Mouse (Mus musculus) megakaryocyte, embryonic 14.5 days (primary cell): Measurements from ENCODE around the gene Deup1. TPM values are rescaled to one million over a fixed set of nuclear protein-coding genes. Genes with fewer than 3 reads are reported as not detected.

Experiments used
- H3K27me3 ChIP-seq: replicated peaks from 2 replicates; pipeline ENCODE3; 2012; ENCODE audit warnings: inconsistent platforms
- H3K36me3 ChIP-seq: replicated peaks from 2 replicates; pipeline ENCODE3; 2012; ENCODE audit warnings: low read length, inconsistent platforms, mixed read lengths
- H3K4me1 ChIP-seq: 2 replicates; pipeline ENCODE4 v1.6.1; 2012; ENCODE audit warnings: inconsistent platforms
- H3K4me3 ChIP-seq: replicated peaks from 2 replicates; pipeline ENCODE3; 2012; ENCODE audit warnings: moderate library complexity, mild to moderate bottlenecking, inconsistent platforms
- H3K9me3 ChIP-seq: 2 replicates; pipeline ENCODE4 v1.6.1; 2012; ENCODE audit warnings: inconsistent platforms
- FLI1 ChIP-seq: IDR thresholded peaks from 2 replicates; pipeline ENCODE4 v1.6.1; 2012; ENCODE audit warnings: low read length, inconsistent platforms, mixed read lengths
- GATA1 ChIP-seq: IDR thresholded peaks from 3 replicates; pipeline ENCODE4 v1.6.1; 2012; ENCODE audit warnings: mixed read lengths, low read length, inconsistent platforms, borderline replicate concordance
- polyA plus RNA-seq: library from polyadenylated mRNA; stranded (reverse); fragments of >175 nt; gene quantifications from 2 replicates; pipeline ENCODE4 v1.2.3, GENCODE M21; 2012; ENCODE audit warnings: low replicate concordance; ENCODE audit not compliant: insufficient read depth

Gene Deup1
- polyA plus RNA-seq, 1 experiment = not detected

DNA sequence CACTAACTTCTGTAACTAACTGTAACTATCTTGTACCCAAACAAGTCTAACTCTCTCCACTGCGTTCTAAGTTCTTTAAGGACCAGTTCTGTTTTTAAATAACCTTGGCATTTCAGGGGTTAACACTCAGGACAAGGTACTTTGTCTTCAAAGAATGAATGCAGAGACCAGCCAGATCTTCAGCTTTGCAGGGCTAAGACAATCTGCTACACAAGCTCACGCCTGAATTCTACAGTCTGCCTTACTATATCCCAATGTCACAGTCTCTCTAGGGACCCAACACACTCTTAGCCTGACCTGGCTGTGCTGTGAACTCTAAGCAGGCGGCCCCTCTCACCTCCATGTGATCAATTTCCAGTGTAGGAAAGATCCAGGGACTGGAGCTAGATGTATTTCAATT is 3.0 kb downstream of the Deup1 start:
- H3K4me1 ChIP-seq = no peaks in the 10 kb centered on the region; the same call in 1 of the 2 replicates
- H3K27me3 ChIP-seq = peaks cover 11% of the 10 kb centered on the region
- H3K36me3 ChIP-seq = no peaks in the 10 kb centered on the region
- H3K9me3 ChIP-seq = peaks cover 7% of the 10 kb centered on the region; the same call in 1 of the 2 replicates
- H3K4me3 ChIP-seq = no peak overlapping the region
- no peak for TF ChIP-seq GATA1
- no peak for TF ChIP-seq FLI1

DNA sequence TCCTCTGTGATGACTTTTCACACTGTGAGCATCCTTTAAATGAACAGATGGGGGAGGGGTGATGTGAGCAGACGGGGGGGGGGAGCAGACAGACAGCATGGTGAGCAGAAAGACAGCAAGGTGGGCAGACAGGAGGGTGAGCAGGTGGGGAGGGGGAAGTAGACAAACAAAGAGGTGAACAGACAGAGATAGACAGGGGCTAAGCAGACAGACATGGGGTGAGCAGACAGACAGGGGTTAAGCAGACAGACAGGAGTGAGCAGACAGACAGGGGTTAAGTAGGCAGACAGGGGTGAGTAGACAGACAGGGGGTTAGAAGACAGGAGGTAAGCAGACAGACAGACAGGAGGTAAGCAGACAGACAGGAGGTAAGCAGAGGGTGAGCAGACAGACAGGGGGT is 8.0 kb downstream of the Deup1 start:
- Histone ChIP-seq H3K27me3 (no peaks in the 10 kb centered on the region), H3K9me3 (no peaks in the 10 kb centered on the region), H3K4me3 (no peak overlapping the region), H3K4me1 (no peaks in the 10 kb centered on the region), H3K36me3 (no peaks in the 10 kb centered on the region)
- TF ChIP-seq FLI1 (no peak), GATA1 (no peak)

DNA sequence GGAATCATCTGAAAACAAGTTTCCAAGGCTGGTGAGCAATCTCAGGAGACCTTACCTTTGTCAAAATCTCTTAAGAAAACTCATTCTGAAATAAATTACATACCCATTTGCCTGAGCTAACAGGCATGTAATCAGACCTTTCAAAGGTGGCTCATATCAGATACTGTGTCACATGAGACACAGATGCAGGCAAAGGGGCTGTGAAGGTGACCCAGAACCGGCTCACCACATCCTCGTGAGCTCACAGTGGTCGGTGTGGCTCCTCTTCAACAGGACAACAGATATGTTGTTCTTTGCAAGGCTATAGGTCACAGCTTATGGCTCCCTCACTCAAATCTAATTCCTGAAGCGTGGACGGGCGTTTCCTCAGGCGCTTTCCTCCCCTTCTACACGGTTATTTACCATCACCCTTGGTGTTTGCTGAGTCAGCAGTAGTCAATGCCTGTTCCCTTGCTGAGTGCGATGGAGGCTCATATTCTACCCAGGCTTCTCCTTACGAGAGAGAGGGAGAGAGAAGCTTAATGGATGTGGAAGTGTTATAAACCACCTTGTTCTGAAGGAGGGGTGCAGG is 8.6 kb downstream of the Deup1 start:
- no peaks in the 10 kb centered on the region for H3K27me3 ChIP-seq
- H3K9me3 ChIP-seq = no peaks in the 10 kb centered on the region
- no peaks in the 10 kb centered on the region for H3K4me1 ChIP-seq
- H3K4me3 ChIP-seq = no peak overlapping the region
- TF ChIP-seq GATA1 (no peak), FLI1 (no peak)
- no peaks in the 10 kb centered on the region for H3K36me3 ChIP-seq

DNA sequence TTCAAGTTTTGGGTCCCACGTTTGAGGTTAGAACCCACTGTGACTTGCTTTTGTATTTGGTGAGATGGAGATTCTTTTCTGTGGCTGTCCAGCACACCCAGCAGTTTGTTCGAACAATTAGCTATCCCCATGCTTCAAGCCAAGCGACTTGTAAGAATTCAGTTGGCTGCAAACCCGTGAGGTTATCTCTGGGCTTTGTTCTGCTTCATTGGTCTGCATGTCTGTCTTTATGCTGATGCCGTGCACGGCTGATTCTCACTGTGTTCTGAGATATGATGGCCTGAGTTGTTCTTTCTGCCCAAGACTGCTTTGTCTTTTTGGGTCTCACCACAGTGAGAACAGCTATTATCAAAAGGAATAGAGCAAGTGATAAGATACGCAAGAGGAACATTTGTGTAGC is 10.7 kb downstream of the Deup1 start:
- no peaks in the 10 kb centered on the region for H3K27me3 ChIP-seq
- H3K36me3 ChIP-seq = no peaks in the 10 kb centered on the region
- TF ChIP-seq FLI1 = no peak
- TF ChIP-seq GATA1 = no peak
- H3K4me3 ChIP-seq = no peak overlapping the region
- H3K4me1 ChIP-seq = no peaks in the 10 kb centered on the region
- no peaks in the 10 kb centered on the region for H3K9me3 ChIP-seq

DNA sequence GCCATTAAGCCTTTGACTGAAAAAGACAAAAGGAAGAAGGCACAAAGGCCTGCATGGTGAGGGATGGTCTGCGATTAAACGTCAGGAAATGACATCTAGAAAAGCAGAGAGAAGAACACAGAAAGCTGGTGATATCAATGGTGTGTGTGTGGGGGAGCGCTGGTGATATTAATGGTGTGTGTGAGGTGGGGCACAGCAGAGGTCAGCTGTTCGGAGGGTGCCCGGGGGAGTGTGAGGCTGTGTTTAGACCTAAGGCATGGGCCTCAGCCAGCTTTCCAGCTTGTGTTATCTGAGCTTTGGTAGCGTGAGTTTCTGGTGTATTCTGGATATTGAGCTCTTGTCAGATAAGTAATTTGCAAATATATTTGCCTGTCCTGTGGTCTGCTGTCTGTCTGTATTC is 11.3 kb downstream of the Deup1 start:
- Histone ChIP-seq H3K27me3 (no peaks in the 10 kb centered on the region), H3K9me3 (0 out of 2 replicates have a peak, but pooled peaks cover under 1% of the 10 kb centered on the region), H3K36me3 (no peaks in the 10 kb centered on the region), H3K4me3 (no peak overlapping the region), H3K4me1 (no peaks in the 10 kb centered on the region)
- no peak for TF ChIP-seq GATA1
- no peak for TF ChIP-seq FLI1

DNA sequence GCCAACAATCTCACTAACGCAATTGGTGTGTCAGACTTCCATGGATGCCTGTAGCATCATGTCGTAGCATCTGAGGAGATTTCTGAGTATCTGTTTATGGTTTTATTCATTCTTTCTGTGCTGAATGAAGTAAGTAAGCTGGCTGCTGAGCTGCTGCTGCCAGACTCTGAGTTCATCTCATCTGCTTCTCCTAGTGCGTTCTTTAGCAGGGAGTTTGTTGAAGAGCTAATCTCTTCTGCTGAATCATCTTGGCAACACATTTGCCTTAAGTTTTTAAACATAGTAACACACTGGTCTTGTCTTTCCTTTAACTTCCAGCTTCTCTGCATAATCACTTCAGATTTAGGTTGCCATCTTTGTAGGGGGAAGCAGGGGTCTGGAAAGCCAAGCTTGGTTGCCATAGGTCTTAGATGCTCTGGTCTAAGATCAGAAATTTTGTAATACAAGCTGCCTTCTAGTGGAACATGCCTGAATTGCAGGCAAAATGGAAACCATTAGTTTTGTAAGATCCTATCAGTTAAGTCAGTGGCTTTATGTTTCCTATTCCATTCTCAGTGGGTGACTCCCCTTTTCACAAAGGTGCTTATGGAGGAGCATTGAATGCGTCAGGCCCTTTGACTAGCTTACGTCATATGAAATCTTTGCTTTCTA is 18.3 kb downstream of the Deup1 start:
- H3K27me3 ChIP-seq = peaks cover 2% of the 10 kb centered on the region
- peaks cover 17% of the 10 kb centered on the region for H3K9me3 ChIP-seq
- no peak overlapping the region for H3K4me3 ChIP-seq
- no peaks in the 10 kb centered on the region for H3K4me1 ChIP-seq
- no peaks in the 10 kb centered on the region for H3K36me3 ChIP-seq
- no peak for TF ChIP-seq GATA1
- no peak for TF ChIP-seq FLI1

DNA sequence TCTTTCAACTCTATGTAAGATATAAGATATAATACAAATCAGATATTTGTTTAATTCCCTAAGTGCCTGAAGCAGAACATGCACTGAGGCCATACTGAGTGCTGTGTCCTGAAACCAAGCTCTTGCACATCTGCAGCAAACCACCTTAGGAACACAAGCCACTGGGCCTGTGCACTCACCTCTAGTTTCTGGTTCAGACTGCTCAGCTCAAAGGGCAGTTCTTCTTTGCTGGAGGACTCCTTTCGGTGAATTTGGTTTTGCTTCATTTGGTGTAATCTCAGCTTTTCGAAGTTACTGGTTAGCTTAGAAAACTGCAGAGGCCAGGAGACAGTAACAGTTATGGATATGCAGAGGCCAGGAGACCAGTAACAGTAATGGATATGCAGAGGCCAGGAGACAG is 20.1 kb downstream of the Deup1 start:
- Histone ChIP-seq H3K9me3 (peaks cover 17% of the 10 kb centered on the region), H3K4me3 (no peak overlapping the region), H3K4me1 (no peaks in the 10 kb centered on the region)

DNA sequence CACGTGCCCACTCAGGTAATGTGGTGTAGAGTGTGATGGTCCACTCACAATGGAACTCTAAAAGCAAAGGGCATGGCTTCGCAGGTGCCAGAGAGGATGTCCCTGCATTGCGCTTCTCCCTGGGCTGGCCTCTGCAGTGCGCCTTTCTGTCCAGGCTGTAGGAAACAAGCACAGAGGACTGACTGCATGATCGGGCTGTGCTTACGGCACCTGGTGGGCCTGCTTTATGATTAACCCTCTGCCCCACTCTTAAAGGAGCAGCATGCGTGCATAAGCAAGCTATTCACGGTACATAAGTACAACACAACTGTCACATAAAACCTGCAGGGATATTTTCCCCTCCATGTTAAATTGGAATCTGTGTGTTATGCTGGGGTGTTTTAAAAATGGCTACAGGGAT is 24.6 kb downstream of the Deup1 start:
- Histone ChIP-seq H3K36me3 (no peaks in the 10 kb centered on the region), H3K27me3 (no peaks in the 10 kb centered on the region), H3K9me3 (no peaks in the 10 kb centered on the region), H3K4me1 (no peaks in the 10 kb centered on the region), H3K4me3 (no peak overlapping the region)
- TF ChIP-seq GATA1 (no peak), FLI1 (no peak)

More for the DNA sequence above, 20.1 kb downstream of the Deup1 start:
- TF ChIP-seq GATA1 (no peak), FLI1 (no peak)
- Histone ChIP-seq H3K36me3 (no peaks in the 10 kb centered on the region), H3K27me3 (peaks cover 2% of the 10 kb centered on the region)

DNA sequence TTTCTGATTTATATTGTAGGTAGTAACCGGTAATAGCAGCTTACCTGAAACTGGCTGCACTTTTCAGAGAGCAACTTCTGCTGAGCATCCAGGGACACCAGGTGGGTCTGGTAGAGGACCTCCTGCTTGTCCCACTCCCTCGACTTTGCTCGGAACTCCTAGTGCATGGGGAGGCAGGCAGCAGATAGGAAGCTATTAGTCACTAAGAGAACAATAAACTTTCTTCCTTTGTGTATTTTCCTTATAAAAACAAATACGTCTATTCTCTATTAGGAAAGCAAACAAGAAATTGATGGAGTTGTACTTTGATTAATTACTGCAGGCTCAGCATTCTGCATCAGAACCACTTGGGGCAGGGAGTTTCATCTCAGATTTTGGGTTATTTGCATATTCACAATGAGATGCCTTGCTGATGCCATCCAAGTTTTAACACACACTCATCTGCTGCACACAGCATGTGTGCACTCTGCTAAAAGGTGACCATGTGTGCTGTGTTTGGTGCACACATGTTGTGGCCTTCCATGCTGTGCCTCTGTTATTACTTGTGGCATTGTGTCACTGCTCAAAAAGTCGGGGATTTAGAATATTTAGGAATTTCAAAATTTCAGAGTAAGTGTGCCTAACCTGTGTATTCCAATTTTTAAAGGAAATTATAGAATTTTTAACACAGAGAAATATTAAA is 26.7 kb downstream of the Deup1 start:
- TF ChIP-seq GATA1 = no peak
- no peak for TF ChIP-seq FLI1
- no peaks in the 10 kb centered on the region for H3K9me3 ChIP-seq
- no peaks in the 10 kb centered on the region for H3K36me3 ChIP-seq
- H3K4me1 ChIP-seq = no peaks in the 10 kb centered on the region
- H3K4me3 ChIP-seq = no peak overlapping the region
- H3K27me3 ChIP-seq = no peaks in the 10 kb centered on the region

DNA sequence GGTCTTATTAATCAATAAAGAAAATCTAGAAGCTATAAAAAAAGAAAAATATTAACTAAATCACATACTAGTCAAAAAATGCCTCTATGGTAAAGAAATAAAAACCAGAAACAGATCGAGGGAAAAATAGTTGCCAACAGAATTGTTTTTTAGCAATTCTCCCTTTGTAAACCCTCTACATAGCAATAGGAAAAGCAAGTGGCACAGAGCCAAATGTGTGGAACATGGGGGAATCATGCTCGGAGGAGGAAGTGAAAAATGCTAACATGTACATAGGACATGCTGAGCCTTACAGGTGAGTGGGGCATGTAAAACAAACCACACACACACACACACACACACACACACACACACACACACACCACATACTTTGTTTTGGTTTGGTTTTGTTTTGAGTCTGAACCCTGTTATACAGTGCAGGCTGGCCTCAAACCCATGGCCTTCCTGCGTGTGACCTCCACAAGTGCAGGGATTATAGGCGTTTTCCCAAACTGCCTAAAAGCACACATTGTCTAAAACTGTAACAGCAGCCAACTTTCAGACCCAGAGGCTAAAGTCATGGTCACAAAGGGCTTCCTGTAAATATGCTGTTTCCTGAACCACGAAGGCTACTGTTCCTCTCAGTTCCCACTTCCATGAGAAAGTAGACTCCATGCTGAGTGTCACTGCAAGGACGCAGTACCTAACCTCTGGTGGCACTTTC is 27.4 kb downstream of the Deup1 start:
- Histone ChIP-seq H3K4me3 (no peak overlapping the region), H3K9me3 (no peaks in the 10 kb centered on the region), H3K4me1 (no peaks in the 10 kb centered on the region), H3K36me3 (no peaks in the 10 kb centered on the region), H3K27me3 (no peaks in the 10 kb centered on the region)
- TF ChIP-seq GATA1 (no peak), FLI1 (no peak)
